Mouse (Mus musculus) kidney, postnatal 14 days (tissue): ENCODE measurements at regions not wholly inside any gene's neighbourhood (a gene's known extent, or its start where the extent isn't known, plus 50 kb on each side); places are given as distances from the start of the nearest gene placed in this dataset.

Experiments used
- DNase-seq: peaks from one replicate; pipeline ENCODE4 v3.0.0; 2022; ENCODE audit warnings: mixed read lengths

DNA sequence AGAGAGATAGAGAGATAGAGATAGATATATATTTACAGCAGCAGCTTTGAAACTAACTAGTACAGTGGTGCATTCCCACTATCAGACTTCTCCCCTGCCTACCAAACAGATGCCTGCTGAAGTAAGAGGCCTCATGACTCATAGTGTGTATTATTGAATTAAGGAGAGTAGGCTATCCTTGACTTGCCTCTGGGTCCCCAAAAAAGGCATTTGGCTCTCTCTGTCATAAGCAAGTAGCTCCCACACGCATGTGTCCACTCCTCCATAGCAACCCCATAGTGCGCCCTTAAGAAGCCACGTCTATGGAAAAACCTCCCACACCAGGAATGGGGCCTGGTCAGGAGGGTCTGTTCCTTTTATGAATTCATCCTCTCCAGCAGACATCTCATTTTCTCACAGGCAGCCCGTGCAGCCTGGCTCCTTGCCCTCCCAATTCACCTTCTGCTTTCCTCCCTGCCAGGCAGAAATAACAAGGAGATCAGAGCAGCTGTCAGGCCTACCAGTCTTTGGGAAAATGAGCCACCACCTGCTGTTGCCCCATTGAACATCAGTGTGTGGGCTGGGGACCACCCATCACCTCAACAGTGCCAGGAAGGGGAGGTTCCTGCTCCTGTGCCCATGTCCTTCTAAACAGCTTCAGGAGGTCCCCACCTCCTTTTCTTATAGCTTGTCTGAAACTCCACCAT lies 208.5 kb upstream of the Mocs1 start:
- no peak for DNase-seq

DNA sequence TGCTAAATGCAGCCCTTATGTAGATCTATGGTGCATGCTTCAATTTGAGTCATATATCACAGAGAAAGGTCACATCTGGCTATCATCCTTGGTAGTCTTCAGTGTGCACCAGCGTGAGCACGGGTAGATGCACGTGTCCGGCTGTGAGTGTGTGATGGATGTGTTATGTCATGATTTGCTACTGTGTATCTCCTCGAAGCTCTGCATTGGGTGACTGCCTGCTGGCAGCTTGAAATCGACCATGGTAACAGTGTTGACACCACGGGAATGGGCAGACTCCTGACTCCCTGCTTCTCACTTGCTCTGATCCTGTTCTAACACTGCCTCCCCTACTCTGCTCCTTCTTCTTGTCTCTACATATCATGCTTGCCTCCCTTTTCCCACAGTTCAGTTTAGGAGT lies 204.9 kb upstream of the Mocs1 start:
- no peak for DNase-seq

DNA sequence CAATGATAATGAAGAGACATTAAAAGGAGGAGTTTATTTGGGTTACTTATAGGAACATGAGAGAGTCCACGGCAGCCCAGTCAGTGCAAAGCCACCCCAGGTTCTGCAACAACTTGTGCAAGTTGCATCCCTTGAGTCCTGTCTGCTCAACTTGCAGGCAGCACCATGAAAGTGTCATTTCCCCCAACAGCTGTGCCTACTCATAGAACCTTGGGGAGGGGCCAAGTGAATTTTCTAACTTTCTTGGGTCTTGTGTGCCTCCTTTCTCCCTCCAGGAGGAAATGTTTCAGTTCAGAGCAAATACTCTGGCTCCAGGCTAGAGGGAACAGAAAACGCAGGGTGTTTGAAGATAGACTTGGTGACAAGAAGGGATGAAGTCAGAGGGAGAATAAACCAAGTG lies 204.5 kb upstream of the Mocs1 start:
- peak; percentile 66 for DNase-seq

DNA sequence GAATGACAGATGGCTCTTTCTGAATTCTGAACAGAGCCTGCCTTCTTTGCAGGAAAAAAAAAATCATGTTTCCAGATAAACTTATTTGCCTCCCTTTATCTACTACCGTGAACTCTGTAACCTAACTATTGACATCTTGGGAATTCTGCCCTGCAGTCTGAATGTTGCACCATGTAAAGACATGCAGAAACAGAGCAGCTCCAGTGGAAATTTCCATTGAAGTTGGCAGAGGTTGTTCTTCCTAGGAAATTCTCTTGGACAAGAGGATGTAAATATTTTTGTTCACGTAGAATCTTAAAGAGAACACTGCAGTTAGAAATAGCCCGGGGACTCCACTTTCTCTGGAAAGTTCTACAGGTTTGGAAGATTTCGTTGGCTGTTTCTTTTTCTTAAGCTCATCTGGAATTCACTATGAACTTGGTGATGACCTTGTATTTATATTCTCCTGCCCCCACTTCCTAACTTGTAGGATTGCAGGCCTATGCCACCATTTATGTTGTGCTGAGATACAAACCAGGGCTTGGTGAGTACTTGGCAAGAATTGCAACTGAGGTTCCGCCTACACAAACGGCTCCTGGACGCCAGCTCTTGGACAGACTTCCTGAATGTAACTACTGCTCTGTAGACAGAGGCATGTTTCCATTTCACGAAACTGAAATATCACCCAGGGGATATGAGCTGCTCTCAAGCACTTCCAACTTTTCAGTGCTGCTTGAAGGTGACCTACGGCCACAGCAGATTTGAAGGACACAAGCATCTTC lies 202.7 kb upstream of the Mocs1 start:
- no peak for DNase-seq

DNA sequence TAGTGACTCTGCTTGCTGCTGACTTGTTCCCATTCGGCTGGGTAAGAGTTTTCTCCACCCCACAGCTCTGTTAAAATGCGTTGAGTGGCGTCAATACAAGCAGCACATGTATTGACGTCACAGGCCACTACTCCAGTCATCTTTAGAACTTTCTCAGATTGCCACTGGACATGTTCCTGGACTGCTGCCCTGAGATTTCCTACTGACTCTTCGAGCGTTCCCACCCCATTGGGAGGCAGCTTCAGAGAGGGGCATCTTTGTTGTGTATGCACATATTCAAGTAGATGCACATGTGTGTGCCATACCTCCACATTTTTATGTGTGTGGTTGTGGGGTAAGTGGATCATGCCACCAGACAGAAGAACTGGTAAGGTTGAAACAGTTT lies 202.2 kb upstream of the Mocs1 start:
- no peak for DNase-seq

DNA sequence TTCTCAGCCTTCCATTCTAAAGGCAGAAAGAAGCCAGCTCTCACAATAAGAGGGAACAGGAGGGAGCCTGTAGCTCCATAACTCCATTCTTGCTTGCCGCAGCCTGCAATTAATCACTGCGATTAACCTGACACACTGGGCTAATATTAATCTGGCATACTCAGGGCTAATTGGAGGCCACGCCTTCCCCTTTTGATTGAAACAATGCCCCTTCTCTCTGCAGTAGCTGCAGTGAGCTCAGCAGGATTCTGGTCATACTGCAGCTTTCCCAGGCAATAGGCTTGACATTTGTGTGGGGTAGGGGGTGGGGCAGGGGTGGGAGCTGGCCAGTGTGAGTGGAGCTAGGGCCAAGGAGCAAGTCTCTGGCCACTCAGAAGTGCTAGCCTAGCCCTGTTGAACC lies 196.9 kb upstream of the Mocs1 start:
- DNase-seq: no peak

DNA sequence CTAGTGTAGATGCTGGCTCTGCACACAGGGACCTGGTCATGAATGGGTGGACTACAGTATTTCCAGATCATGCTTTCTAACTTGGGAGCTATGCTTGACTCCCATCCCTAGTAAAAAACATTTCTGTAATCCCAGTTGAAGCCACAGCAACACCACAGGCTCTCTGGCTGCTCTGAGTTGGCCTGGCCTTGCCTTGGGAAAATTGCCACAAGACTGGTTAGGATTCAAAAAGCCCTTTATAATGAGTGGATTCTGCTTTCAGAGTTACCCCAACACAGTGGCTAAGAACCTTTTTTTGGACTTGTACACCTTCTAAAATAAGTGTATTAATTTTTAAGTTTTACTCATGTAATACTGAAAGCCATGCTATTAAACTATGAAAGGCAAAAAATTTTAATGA lies 188.1 kb upstream of the Mocs1 start:
- DNase-seq: no peak

DNA sequence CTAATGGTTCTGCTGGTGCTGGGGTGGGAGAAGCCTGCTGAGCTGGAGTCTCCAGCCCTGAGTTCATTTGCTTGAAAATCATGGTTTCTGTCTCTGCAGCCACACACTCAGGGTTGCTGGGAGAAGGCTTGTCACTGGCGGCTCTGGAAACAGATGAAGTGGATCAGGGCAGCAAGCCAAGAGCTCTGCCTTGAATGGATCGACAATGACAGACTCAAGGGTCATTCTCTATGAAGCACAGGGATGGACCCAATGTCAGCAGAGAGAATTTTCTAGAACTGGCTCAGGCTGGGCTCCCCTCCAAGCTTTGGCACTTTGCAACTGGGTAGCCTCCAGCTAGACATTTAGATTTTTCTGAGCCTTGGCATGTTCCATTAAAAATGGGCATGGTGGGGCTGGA lies 184.7 kb upstream of the Mocs1 start:
- peak; percentile 61 for DNase-seq

DNA sequence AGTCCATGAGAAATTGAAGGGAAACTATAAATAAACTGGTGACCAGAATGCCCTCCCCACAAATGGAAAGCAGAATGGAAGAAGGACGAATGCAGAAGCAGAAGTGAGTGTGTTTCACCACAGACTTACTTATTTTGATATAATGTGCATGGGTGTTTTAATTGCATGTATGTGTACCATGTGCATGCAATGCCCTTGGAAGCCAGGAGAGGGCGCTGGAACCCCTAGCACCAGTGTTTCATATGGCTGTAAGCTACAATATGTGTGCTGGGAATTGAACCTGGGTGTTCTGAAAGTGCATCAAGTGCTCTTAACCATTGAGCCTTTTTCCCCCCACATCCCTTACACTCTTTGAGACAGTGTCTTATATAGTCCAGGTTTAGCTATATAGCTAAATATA lies 183.1 kb upstream of the Mocs1 start:
- no peak for DNase-seq

DNA sequence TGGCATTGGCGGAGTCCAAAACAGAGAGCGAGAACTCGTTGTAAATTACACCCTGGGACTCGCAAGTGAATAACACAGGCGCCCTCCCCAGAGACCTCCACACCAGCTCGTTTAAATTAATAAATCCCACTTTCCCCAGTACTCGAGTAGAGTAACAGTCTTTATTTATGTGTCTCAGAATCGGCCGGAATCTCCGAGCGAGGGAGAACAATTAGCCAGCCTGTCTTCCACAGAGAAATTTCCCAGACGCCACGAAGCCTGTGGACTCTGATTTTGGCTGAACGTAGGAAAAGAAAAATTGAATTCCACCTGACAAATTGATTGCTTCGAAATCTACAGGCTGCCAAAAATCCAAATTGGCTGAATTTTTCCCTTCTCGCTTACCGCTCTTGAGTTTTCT lies 180.9 kb upstream of the Mocs1 start:
- peak; percentile 34 for DNase-seq

DNA sequence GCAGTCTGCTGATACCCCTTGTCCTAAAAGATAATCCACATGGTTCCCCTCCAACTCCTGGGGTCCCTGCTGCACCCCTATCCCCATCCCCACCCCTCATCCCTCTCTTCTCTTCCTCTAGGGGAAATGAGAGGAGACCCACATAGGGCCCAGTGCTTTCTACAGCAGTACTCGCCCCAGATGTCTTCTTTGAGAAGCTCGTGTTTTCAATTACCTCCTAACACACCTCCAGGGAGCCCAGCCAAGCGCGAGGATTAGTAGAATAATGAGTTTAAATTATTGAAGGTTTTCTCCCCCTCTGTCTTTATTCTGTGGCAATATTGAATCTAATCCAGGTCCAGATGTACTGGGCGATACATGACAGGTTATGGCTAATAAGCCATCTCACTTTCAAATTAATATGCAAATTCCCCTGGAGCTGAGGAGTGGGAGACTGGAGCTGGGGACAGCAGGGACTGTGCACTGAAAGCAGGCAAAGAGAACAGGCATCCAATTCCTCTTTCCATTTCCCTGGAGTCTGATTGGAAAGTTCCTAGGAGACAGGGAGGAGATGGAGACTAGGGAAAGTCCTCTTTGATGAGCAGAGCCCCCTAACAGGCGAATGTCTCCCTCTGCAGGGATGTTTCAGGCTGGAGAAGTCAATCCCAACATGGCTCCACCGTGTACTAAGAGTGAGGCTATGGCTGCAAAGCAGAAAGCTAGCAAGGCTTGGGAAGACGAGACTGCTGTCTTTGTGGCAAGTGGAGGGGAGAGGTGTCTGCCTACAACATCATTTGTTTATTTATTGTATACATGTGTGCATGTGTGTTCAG lies 177.2 kb upstream of the Mocs1 start:
- no peak for DNase-seq

DNA sequence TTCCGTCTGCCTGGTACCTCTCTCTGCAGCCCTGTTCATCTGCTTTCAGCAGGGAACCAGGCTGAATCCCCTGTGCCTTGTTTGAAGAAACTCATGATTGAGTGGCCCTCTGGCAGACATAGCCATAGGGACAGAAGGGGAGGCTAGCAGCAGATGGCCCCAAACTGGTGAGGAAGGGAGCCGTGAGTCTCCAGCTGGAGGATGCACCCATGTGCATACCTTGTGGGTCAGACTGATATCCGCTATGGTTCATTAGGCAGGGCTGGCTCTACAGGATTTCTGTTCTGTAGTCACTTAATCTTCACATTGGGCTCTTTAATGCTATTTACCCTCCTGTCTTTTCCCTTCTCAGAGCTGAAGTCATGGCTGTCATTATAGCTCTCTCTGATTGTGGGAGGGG lies 175.9 kb upstream of the Mocs1 start:
- DNase-seq: no peak

DNA sequence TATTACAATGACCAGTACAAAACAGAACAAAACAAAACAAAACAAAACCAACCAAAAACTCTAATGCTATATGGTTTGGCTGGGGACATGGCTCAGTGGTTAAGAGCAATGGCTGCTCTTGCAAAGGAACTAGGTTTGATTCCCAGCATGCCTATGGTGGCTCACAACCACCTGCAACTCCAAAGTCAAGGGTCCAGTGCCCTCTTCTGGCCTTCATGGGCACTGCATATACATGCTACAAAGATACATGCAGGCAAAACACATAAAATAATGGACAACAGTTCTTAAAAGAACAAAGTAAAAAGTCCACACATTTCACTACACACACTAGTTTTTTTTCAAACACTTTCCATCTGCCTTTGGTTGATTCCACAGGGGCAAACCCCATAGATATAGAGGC lies 169.7 kb upstream of the Mocs1 start:
- no peak for DNase-seq

DNA sequence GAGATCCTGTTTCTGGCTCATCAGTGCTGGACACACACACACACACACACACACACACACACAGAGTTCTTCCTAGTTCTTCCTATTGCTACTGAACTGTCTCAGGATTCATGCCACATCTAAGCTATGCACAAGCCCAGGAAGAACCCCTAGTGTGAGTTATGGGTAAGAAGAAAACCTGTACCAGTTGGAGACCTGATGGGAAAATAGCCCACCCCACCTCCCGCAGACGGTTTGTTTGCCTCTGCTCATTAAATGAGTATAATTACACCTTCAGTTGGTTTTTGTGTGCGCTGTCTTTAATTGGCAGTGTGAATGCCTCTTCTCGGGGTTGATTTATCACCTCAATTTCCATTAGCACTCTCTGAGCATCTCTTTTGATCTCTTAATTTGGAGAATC lies 165.8 kb upstream of the Mocs1 start:
- no peak for DNase-seq

DNA sequence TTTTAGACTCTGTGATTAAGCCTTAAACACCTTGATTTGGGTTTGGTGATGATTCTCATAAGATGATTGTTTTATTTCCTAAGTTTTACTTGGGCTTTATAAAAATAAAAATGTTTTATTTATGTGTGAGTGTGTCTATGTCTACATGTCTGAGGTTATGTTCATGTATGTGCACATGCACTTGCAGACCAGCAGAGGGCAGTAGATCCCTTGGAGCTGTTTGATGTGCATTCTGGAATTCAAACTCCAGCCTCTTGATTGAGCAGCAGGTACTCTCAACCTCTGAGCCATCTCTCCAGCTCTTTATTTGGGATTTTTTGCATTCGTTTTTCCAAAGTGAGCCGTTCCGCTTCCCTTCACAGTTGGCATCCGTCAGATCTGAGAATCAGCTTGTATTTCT lies 161.8 kb upstream of the Mocs1 start:
- no peak for DNase-seq

DNA sequence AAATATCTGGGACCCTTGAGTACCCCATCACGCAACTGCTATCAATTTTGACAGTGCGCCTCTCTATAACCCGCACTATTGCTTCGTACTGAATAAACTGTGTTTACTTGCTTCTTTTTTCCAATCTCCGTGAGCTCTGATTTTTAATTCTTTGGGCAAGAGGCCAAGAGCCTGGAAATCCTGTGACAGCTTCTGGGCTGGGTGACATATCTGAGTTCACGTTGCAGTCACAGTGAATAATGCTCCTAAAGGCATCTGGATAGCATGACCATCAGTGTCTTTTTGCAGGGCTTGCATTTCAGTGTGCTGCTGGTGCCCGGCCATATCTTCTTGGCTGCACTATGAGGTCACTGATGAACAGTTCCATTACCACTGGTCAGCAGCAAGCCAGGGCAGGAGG lies 158.2 kb upstream of the Mocs1 start:
- peak; percentile 8 for DNase-seq

DNA sequence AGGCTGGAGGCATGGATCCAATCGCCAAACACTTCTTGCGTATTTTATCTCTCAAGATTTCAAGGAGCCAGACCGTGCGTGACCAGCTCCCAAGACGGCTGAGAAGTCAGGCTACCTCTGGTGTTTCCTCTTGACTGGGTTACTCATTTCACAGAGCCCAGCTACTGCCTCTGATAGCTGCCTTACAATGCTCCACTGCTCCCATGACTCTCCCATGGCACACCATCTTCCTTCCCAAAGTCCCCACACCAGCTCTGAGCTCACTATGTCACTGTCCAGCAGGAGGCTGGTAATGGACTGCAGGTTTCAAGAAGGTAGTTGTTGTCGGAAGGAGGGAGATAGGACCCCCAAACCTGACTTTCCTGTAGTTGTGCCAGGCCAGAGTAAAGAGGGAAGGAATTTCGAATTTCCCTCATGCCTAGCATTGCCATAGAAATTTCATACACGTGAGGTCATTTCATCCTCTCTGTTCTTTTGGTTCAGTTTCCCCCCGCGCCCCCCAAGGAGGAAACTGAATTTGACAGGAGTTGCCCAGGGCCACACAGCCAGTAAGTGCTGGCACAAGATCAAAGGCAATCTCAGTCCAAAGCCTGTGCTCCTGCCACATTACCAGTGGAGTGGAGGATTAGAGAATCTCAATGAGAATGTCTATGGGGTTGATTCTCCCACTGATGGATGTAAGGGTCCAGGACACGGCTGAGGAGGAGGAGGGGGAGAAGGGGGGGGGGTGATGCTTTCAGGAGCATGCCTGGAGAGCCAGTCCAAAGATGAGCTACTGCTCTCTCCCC lies 155.3 kb upstream of the Mocs1 start:
- DNase-seq: no peak

DNA sequence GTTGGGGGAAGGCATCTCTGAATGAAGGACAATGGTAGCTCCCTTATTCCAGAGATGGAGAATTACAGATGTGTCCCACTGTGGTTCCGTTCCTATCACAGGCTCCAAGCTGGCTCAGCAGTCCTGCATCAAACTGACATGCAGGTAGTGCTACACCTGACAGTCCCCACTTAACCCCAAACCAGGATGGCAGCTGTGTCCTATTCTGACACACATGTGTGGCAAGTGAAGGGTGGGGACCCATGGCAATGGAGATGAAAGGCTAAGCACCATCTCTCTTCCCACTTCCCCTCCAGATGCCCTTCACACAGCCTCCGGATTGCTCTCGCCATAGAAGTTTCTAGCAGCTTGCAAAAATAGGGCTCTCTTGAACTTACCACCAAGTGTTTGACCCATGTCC lies 153.2 kb upstream of the Mocs1 start:
- DNase-seq: no peak

DNA sequence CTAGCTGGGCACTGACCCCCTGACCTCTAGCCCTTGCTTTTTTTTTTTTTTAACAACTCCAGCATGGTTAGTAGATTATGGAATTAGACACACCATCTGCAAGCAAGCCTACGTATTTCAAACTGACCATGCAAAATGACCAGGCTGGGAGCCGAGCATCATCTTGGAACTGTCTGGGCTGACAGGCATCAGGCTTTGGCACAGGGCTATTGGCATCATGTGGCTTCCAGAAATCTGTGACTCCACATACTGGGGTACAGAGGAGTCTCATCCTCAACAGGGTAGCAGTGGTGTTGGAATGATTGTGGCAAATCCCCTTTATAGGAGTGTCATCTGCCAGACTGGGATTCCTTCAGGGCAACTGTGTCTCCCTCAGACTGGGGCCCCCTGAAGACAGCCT lies 152.7 kb upstream of the Mocs1 start:
- no peak for DNase-seq

DNA sequence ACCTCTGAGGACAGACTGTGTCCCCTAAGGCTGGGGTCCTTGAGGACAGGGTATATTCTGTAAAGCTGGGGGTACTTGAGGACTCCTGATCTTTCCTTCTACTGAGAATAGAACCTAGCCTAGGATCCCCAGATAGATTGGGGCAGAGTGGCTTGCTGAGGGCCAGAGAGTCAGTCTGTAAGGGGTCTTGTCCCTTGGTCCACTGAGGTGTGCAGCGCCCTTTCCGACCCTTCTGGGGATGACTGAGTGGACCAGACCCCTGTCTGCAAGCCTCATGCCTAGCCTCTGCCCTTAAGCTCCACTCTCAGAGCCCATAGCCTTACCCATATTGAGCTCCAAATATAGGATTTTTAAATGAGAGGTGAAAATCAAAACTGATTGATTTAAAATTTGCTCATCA lies 152.2 kb upstream of the Mocs1 start:
- DNase-seq: no peak

DNA sequence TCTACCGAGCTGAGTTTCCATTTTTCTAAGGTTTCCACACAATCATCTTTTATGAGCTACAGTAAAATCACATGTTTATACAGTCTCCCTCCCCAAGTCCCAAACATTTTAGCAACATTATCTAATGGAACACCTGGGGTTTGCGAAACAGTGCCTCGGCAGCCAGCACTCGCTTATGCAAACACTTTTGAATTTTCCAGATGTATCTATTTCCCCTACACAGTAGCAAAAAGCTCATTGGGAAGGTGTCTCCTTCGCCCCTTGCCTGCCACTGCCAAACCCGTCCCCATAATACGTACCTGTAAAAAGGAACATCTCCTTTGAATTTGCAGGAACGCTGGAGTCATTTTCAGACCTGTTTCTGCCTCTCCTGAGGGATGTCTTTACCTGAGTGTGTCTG lies 149.6 kb upstream of the Mocs1 start:
- no peak for DNase-seq

DNA sequence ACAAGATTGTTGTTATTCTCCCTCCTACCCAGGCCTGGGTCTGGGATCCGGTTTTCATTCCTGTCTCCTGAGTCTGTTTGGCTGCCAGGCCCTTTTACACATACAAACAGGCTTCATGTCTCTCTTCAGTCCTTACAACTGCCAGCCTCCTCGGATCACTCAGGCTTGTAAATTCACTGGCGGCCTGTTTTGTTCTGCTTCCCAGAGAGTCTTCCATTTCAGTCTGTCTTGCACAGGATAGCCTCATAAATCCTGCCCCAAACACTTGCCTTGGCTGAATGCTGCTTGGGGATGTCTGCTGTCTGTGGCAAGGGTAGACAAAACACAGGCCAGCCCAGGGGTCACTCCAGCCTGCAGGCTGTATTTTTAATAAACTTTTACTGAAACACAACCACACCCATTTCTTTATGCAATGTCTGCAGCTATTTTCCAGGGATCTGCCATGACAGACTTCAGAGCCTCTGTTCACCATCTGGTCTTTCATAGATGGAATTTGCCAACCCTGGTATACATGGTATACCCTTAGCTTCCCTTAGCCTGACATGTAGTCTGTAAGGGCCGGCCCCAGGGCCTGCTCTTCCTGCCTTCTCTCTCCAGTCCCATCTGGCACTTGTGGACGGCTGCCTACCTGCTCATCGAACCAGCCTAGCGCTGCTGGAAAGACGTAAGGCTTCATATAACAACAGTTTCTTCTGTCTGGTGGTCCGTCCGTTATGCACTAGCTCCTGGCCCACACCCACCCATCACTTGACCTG lies 149.0 kb upstream of the Mocs1 start:
- no peak for DNase-seq

DNA sequence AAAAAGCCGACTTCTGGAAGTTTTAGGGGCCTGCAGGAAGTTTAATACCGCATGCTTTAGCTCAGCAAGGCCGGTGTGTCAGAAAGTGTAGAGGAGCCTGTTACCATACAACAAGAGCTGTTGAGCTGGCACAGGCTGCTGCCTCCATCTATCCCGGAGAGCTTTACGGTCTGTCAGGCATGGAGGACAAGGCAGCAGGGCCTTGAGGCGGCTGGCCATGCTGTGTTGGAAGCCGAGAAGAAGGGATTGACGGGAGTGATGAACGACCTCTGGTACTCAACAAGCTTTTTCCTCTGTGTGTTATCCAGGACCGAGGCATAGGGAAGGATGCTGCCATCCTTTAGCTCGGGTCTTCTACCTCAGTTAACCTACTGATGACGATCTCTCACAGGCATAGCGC lies 146.8 kb upstream of the Mocs1 start:
- DNase-seq: no peak
